ENCODE assay signal across 9 mouse cellular contexts in the genomic region with DNA sequence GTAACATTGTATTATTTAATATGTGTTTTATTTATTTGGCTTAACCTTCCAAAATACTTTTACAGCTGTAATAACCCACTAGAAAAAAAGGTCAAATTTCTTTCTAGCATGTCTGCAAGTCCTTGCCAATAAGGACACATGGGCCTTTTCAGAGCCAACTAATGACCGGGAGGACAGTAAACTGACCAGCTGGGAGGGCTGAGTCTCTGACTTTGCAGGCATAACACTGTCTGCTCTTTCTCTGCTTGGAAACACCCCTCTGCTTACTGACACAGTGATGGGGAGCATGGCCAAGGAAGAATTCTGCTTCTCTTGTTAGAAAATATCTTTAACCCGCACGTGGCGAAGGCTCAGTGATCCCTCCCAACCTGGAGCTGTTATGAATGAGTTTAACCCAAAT. TPM values are rescaled to one million over a fixed set of nuclear protein-coding genes. Genes with fewer than 3 reads are reported as not detected.
DNase-seq lines count a peak whose midpoint lies in the region; ATAC-seq lines count a peak whose summit lies in the region.
"Had no signal": no experiment of that assay in that cellular context is flagged by ENCODE, and none has a peak within 500 bp of the region (broad histone marks: within the 10 kb centered on the region; RNA-seq: fewer than 3 reads in every experiment).

No protein-coding gene starts in this region.

- peak overlapping the region; percentile 58 for H3K4me3 ChIP-seq in hindbrain, embryonic 14.5 days (replicated peaks; ENCODE audit: low read length)
- peak overlapping the region; percentile 74 for H3K4me3 ChIP-seq in lung, embryonic 15.5 days
- H3K4me3 ChIP-seq: erythroblast, embryonic 14.5 days had no signal

- peak; percentile 34 for DNase-seq in ovary, adult 18-20 months (ENCODE audit: low spot score)
- DNase-seq in ovary, postnatal 10 days (ENCODE audit: low spot score), result no peak
- peak; percentile 29 to 45 for DNase-seq in gastrocnemius, adult 8-10 months (ENCODE audit: low spot score in 2 of 2)
- no peak for DNase-seq in hindbrain, embryonic 14.5 days (ENCODE audit: low spot score)
- peak; percentile 16 to 55 for DNase-seq in urinary bladder, postnatal 36 days (ENCODE audit: low spot score in 2 of 2)
- DNase-seq in left cerebral cortex, adult 8-10 months (ENCODE audit: low spot score in 2 of 2), result no peak
- DNase-seq in left cerebral cortex, postnatal 36 days (ENCODE audit: low spot score in 2 of 2), result no peak

- 67% methylated on average over 4 of the region's 4 CpGs for WGBS in hindbrain, embryonic 14.5 days
- WGBS in lung, embryonic 15.5 days, result 38% methylated on average over 4 of the region's 4 CpGs

- H3K9ac ChIP-seq in hindbrain, embryonic 14.5 days, result peak overlapping the region; percentile 73
- peak overlapping the region; percentile 62 for H3K9ac ChIP-seq in lung, embryonic 15.5 days

- H3K4me1 ChIP-seq in hindbrain, embryonic 14.5 days (replicated peaks; ENCODE audit: control insufficient read depth, insufficient read depth, low read length), result peaks cover 8% of the 10 kb centered on the region
- peaks cover 5% of the 10 kb centered on the region; the same call in 1 of the 2 replicates for H3K4me1 ChIP-seq in lung, embryonic 15.5 days

- no peak for ATAC-seq in hindbrain, embryonic 14.5 days (ENCODE audit: low FRiP score)
- ATAC-seq in lung, embryonic 15.5 days (ENCODE audit: borderline replicate concordance, extremely low read depth, low FRiP score, low TSS enrichment), result peak; percentile 87; the same call in 1 of the 2 replicates

- no peaks in the 10 kb centered on the region for H3K36me3 ChIP-seq in hindbrain, embryonic 14.5 days (replicated peaks; ENCODE audit: control insufficient read depth, insufficient read depth)
- H3K36me3 ChIP-seq in lung, embryonic 15.5 days, result 0 out of 2 replicates have a peak, but pooled peaks cover 3% of the 10 kb centered on the region

- no peaks in the 10 kb centered on the region for H3K9me3 ChIP-seq in hindbrain, embryonic 14.5 days (ENCODE audit: control insufficient read depth, low read length)
- H3K9me3 ChIP-seq in lung, embryonic 15.5 days, result no peaks in the 10 kb centered on the region

- H3K27ac ChIP-seq in hindbrain, embryonic 14.5 days, result no peak overlapping the region
- peak overlapping the region; percentile 85 for H3K27ac ChIP-seq in lung, embryonic 15.5 days

- intact Hi-C loops in left cerebral cortex, postnatal 36 days (cut with DNase I), result no loop called here

- peak overlapping the region; percentile 71 for H3K4me2 ChIP-seq in hindbrain, embryonic 14.5 days (replicated peaks)
- H3K4me2 ChIP-seq in lung, embryonic 15.5 days, result peak overlapping the region; percentile 66

- H3K27me3 ChIP-seq in hindbrain, embryonic 14.5 days (ENCODE audit: control insufficient read depth, insufficient read depth, low read length), result no peaks in the 10 kb centered on the region
- H3K27me3 ChIP-seq in lung, embryonic 15.5 days, result no peaks in the 10 kb centered on the region

RNA-seq across cellular contexts. Expression of gene Igsf10, which starts 1.2 kb away (rescaled TPM):
- 1 to 10 TPM in 2 of 4 experiments, under 1 TPM in 2; 0.70 to 2.3 (median 0.98) TPM for total RNA-seq in gastrocnemius, adult 8-10 months (2022)
- polyA plus RNA-seq in hindbrain, embryonic 14.5 days (2014; fragmentation: Nextera tagmentation; extraction: Ambion mirVana), result 4.1 and 4.2 TPM in 2 replicates
- 11.1 and 11.7 TPM in 2 replicates for polyA plus RNA-seq in lung, embryonic 15.5 days (2015; fragmentation: Nextera tagmentation; extraction: Ambion mirVana)
- 1 to 10 TPM; 1.8 to 2.8 (median 2.7) TPM for total RNA-seq in left cerebral cortex, adult 8-10 months (2022)
- 1 to 10 TPM; 1.6 to 2.1 TPM for total RNA-seq in left cerebral cortex, postnatal 36 days (2021)
- polyA plus RNA-seq: erythroblast, embryonic 14.5 days had no signal

Comparison
In these comparisons a context has a peak if more than half of its experiments do, and no peak if none do; other contexts are left out.
1. DNase-seq: peak in ovary, adult 18-20 months (single experiment), gastrocnemius, adult 8-10 months (2 of 2) and urinary bladder, postnatal 36 days (2 of 2); none in ovary, postnatal 10 days (single experiment), hindbrain, embryonic 14.5 days (single experiment), left cerebral cortex, adult 8-10 months (0 of 2) and left cerebral cortex, postnatal 36 days (0 of 2).